Mouse (Mus musculus) kidney, postnatal 36 days (tissue): ENCODE results near the gene Tbx21.
A peak's percentile ranks its signal among the peaks of the same experiment; 100 is the strongest.

Experiments
- DNase-seq, 2 experiments: peaks; one replicate each; pipeline ENCODE4 v3.0.0; 2021 to 2022; ENCODE audit warnings: mixed read lengths in 2 of 2

The Tbx21 gene

GRCm38 (mm10) chr11:97082977-97083376 lies 32.2 kb downstream of the Tbx21 start:
- peak; percentile 55 to 74 for DNase-seq

- no peak for DNase-seq
Observed at GRCm38 (mm10) chr11:97080291-97080690, 34.8 kb downstream of the Tbx21 start.

GRCm38 (mm10) chr11:97078751-97079150 lies 36.4 kb downstream of the Tbx21 start:
- peak in 1 of 2 experiments; percentile 58 for DNase-seq

GRCm38 (mm10) chr11:97074235-97074634 lies 40.9 kb downstream of the Tbx21 start:
- no peak for DNase-seq

- peak; percentile 43 to 64 for DNase-seq
Observed at GRCm38 (mm10) chr11:97072533-97072932, 42.6 kb downstream of the Tbx21 start.

- no peak for DNase-seq
Observed at GRCm38 (mm10) chr11:97071129-97071528, 44.0 kb downstream of the Tbx21 start.

- DNase-seq = no peak
Observed at GRCm38 (mm10) chr11:97069770-97070169, 45.4 kb downstream of the Tbx21 start.

- no peak for DNase-seq
Observed at GRCm38 (mm10) chr11:97069333-97069732, 45.8 kb downstream of the Tbx21 start.

- no peak for DNase-seq
Observed at GRCm38 (mm10) chr11:97066656-97067360, 48.3 kb downstream of the Tbx21 start.

- DNase-seq = no peak
Observed at GRCm38 (mm10) chr11:97065538-97066295, 49.4 kb downstream of the Tbx21 start.

- DNase-seq = peak in 1 of 2 experiments; percentile 47
Observed at GRCm38 (mm10) chr11:97063921-97064295, 51.2 kb downstream of the Tbx21 start.

GRCm38 (mm10) chr11:97063274-97063920 lies 51.7 kb downstream of the Tbx21 start:
- no peak for DNase-seq

- DNase-seq = peak; percentile 58 to 82
Observed at GRCm38 (mm10) chr11:97052219-97052646, 62.9 kb downstream of the Tbx21 start.

- peak in 1 of 2 experiments; percentile 38 for DNase-seq
Observed at GRCm38 (mm10) chr11:97050944-97051586, 64.1 kb downstream of the Tbx21 start.

GRCm38 (mm10) chr11:97050216-97050943 lies 64.8 kb downstream of the Tbx21 start, which contains the start of gene Osbpl7:
TSS of gene Osbpl7 (plus strand) at chr11:97050628.
- peak; percentile 80 to 84 for DNase-seq

GRCm38 (mm10) chr11:97049492-97050085 lies 65.5 kb downstream of the Tbx21 start:
- DNase-seq = no peak

- no peak for DNase-seq
Observed at GRCm38 (mm10) chr11:97048090-97048650, 67.0 kb downstream of the Tbx21 start.
